Mouse (Mus musculus) embryonic facial prominence, embryonic 10.5 days (tissue): ENCODE measurements around the gene Siglece. TPM values are rescaled to one million over a fixed set of nuclear protein-coding genes. Genes with fewer than 3 reads are reported as not detected.

Experiments used
- DNase-seq: peaks from one replicate; pipeline ENCODE4 v3.0.0-alpha.2; 2017; ENCODE audit warnings: low spot score
- H3K27ac ChIP-seq: fragments of 300-500 bp; sonication (generic); replicated peaks from 2 replicates; pipeline ENCODE4 v1.5.1; 2016; ENCODE audit warnings: mild to moderate bottlenecking
- H3K27me3 ChIP-seq: fragments of 300-500 bp; sonication (generic); replicated peaks from 2 replicates; pipeline ENCODE4 v1.6.1; 2016; ENCODE audit warnings: low read depth, mild to moderate bottlenecking; ENCODE audit not compliant: poor library complexity, severe bottlenecking
- H3K36me3 ChIP-seq: fragments of 300-500 bp; sonication (generic); replicated peaks from 2 replicates; pipeline ENCODE4 v1.6.1; 2016; ENCODE audit warnings: mild to moderate bottlenecking, moderate library complexity
- H3K4me1 ChIP-seq: fragments of 300-500 bp; sonication (generic); 2 replicates; pipeline ENCODE4 v1.6.1; 2016
- H3K4me3 ChIP-seq: fragments of 300-500 bp; sonication (generic); 2 replicates; pipeline ENCODE4 v1.5.1; 2016; ENCODE audit warnings: mild to moderate bottlenecking, moderate library complexity
- H3K9me3 ChIP-seq: fragments of 300-500 bp; sonication (generic); 2 replicates; pipeline ENCODE4 v1.6.1; 2016; ENCODE audit warnings: mild to moderate bottlenecking
- WGBS: fragments of 180-500 bp; shearing (Covaris S2); methylation state at CpG from one replicate; pipeline ENCODE4 v1.1.7; 2016; 5-methylcytosine and 5-hydroxymethylcytosine counted together
- polyA plus RNA-seq: library from polyadenylated mRNA; unstranded; fragments of >200 nt; fragmentation: Nextera tagmentation; extraction: Ambion mirVana; gene quantifications from 2 replicates; pipeline ENCODE4 v1.2.1, GENCODE M21; 2016

The Siglece gene
- polyA plus RNA-seq, 1 experiment from 2014 or later: 0.25 TPM

GRCm38 (mm10) chr7:43662804-43663203, 2.8 kb upstream of the Siglece start:
- Histone ChIP-seq H3K27me3 (no peaks in the 10 kb centered on the region), H3K27ac (no peak overlapping the region), H3K4me3 (no peak overlapping the region), H3K9me3 (no peaks in the 10 kb centered on the region), H3K36me3 (no peaks in the 10 kb centered on the region), H3K4me1 (no peaks in the 10 kb centered on the region)
- WGBS: 93% methylated on average over 1 of the region's 1 CpGs
- no peak for DNase-seq

- no peak for DNase-seq
- 68% methylated on average over 6 of the region's 6 CpGs for whole genome bisulfite sequencing
- no peaks in the 10 kb centered on the region for H3K36me3 ChIP-seq
- H3K27me3 ChIP-seq: no peaks in the 10 kb centered on the region
- H3K4me1 ChIP-seq: no peaks in the 10 kb centered on the region
- H3K9me3 ChIP-seq: peaks cover 5% of the 10 kb centered on the region; the same call in 1 of the 2 replicates
- no peak overlapping the region for H3K4me3 ChIP-seq
- H3K27ac ChIP-seq: no peak overlapping the region
Observed at GRCm38 (mm10) chr7:43656232-43656631, 3.7 kb downstream of the Siglece start.

GRCm38 (mm10) chr7:43654519-43654918, 5.4 kb downstream of the Siglece start:
- Histone ChIP-seq H3K36me3 (no peaks in the 10 kb centered on the region), H3K27me3 (no peaks in the 10 kb centered on the region), H3K27ac (no peak overlapping the region), H3K4me3 (no peak overlapping the region), H3K4me1 (no peaks in the 10 kb centered on the region), H3K9me3 (peaks cover 8% of the 10 kb centered on the region; the same call in 1 of the 2 replicates)
- DNase-seq: no peak
- 83% methylated on average over 3 of the region's 3 CpGs for WGBS

- no peak for DNase-seq
- Histone ChIP-seq H3K4me3 (no peak overlapping the region), H3K9me3 (peaks cover 8% of the 10 kb centered on the region; the same call in 1 of the 2 replicates), H3K36me3 (no peaks in the 10 kb centered on the region), H3K27ac (no peak overlapping the region), H3K27me3 (no peaks in the 10 kb centered on the region), H3K4me1 (no peaks in the 10 kb centered on the region)
- 90% methylated on average over 6 of the region's 6 CpGs for WGBS
Observed at GRCm38 (mm10) chr7:43652683-43653082, 7.3 kb downstream of the Siglece start.

- H3K27me3 ChIP-seq: no peaks in the 10 kb centered on the region
- WGBS: 86% methylated on average over 17 of the region's 17 CpGs
- H3K36me3 ChIP-seq: no peaks in the 10 kb centered on the region
Observed at GRCm38 (mm10) chr7:43643046-43643652, 16.8 kb downstream of the Siglece start.

GRCm38 (mm10) chr7:43642587-43642986, 17.4 kb downstream of the Siglece start:
- DNase-seq: no peak
- no peak overlapping the region for H3K4me3 ChIP-seq

More at GRCm38 (mm10) chr7:43643046-43643652, 16.8 kb downstream of the Siglece start:
- H3K27ac ChIP-seq: no peak overlapping the region
- no peaks in the 10 kb centered on the region for H3K9me3 ChIP-seq
- H3K4me3 ChIP-seq: no peak overlapping the region
- DNase-seq: no peak
- H3K4me1 ChIP-seq: no peaks in the 10 kb centered on the region

GRCm38 (mm10) chr7:43637118-43637517, 22.8 kb downstream of the Siglece start:
- H3K27me3 ChIP-seq: no peaks in the 10 kb centered on the region
- H3K27ac ChIP-seq: no peak overlapping the region
- WGBS: 79% methylated on average over 1 of the region's 1 CpGs
- H3K4me3 ChIP-seq: no peak overlapping the region
- H3K9me3 ChIP-seq: no peaks in the 10 kb centered on the region
- no peaks in the 10 kb centered on the region for H3K36me3 ChIP-seq
- no peaks in the 10 kb centered on the region for H3K4me1 ChIP-seq
- no peak for DNase-seq

More at GRCm38 (mm10) chr7:43642587-43642986, 17.4 kb downstream of the Siglece start:
- no peak overlapping the region for H3K27ac ChIP-seq
- no peaks in the 10 kb centered on the region for H3K9me3 ChIP-seq
- no peaks in the 10 kb centered on the region for H3K27me3 ChIP-seq
- no peaks in the 10 kb centered on the region for H3K4me1 ChIP-seq
- WGBS: 79% methylated on average over 5 of the region's 5 CpGs
- H3K36me3 ChIP-seq: no peaks in the 10 kb centered on the region

GRCm38 (mm10) chr7:43636194-43636593, 23.8 kb downstream of the Siglece start:
- Histone ChIP-seq H3K27me3 (no peaks in the 10 kb centered on the region), H3K4me3 (no peak overlapping the region), H3K27ac (no peak overlapping the region), H3K36me3 (no peaks in the 10 kb centered on the region), H3K4me1 (no peaks in the 10 kb centered on the region), H3K9me3 (no peaks in the 10 kb centered on the region)
- no peak for DNase-seq
- WGBS: 74% methylated on average over 2 of the region's 2 CpGs

GRCm38 (mm10) chr7:43634500-43634899, 25.5 kb downstream of the Siglece start, which contains the start of gene Ceacam18:
Gene Ceacam18, plus strand, starts transcription at chr7:43634707.
- DNase-seq: no peak
- H3K27ac ChIP-seq: no peak within 1 kb of the TSS
- H3K9me3 ChIP-seq: no peaks in the 10 kb centered on the region
- no peaks in the 10 kb centered on the region for H3K36me3 ChIP-seq
- H3K4me3 ChIP-seq: no peak within 1 kb of the TSS
- H3K4me1 ChIP-seq: no peaks in the 10 kb centered on the region
- whole genome bisulfite sequencing: 76% methylated on average over 6 of the region's 6 CpGs
- H3K27me3 ChIP-seq: no peaks in the 10 kb centered on the region

- 87% methylated on average over 4 of the region's 4 CpGs for WGBS
- no peaks in the 10 kb centered on the region for H3K27me3 ChIP-seq
- H3K36me3 ChIP-seq: no peaks in the 10 kb centered on the region
- H3K4me3 ChIP-seq: no peak overlapping the region
- H3K27ac ChIP-seq: no peak overlapping the region
- no peaks in the 10 kb centered on the region for H3K4me1 ChIP-seq
- H3K9me3 ChIP-seq: no peaks in the 10 kb centered on the region
- no peak for DNase-seq
Observed at GRCm38 (mm10) chr7:43633940-43634339, 26.0 kb downstream of the Siglece start.

GRCm38 (mm10) chr7:43625794-43626422, 34.1 kb downstream of the Siglece start:
- Histone ChIP-seq H3K27me3 (no peaks in the 10 kb centered on the region), H3K4me3 (no peak overlapping the region), H3K36me3 (no peaks in the 10 kb centered on the region), H3K4me1 (peaks cover 3% of the 10 kb centered on the region; the same call in 1 of the 2 replicates), H3K9me3 (no peaks in the 10 kb centered on the region), H3K27ac (no peak overlapping the region)
- no peak for DNase-seq
- 84% methylated on average over 8 of the region's 8 CpGs for WGBS

GRCm38 (mm10) chr7:43625065-43625464, 34.9 kb downstream of the Siglece start:
- Histone ChIP-seq H3K4me1 (peaks cover 3% of the 10 kb centered on the region; the same call in 1 of the 2 replicates), H3K9me3 (no peaks in the 10 kb centered on the region), H3K27ac (no peak overlapping the region), H3K4me3 (no peak overlapping the region), H3K27me3 (no peaks in the 10 kb centered on the region), H3K36me3 (no peaks in the 10 kb centered on the region)
- DNase-seq: no peak
- WGBS: 66% methylated on average over 3 of the region's 3 CpGs

- peaks cover 3% of the 10 kb centered on the region; the same call in 1 of the 2 replicates for H3K4me1 ChIP-seq
Observed at GRCm38 (mm10) chr7:43623819-43624218, 36.1 kb downstream of the Siglece start.

More at GRCm38 (mm10) chr7:43623819-43624218, 36.1 kb downstream of the Siglece start:
- no peaks in the 10 kb centered on the region for H3K27me3 ChIP-seq
- peak; percentile 37 for DNase-seq
- H3K36me3 ChIP-seq: no peaks in the 10 kb centered on the region
- no peaks in the 10 kb centered on the region for H3K9me3 ChIP-seq
- H3K4me3 ChIP-seq: no peak overlapping the region
- 13% methylated on average over 10 of the region's 10 CpGs for WGBS
- H3K27ac ChIP-seq: no peak overlapping the region
